Mouse (Mus musculus) neural tube, embryonic 11.5 days (tissue): ENCODE measurements around the gene Rpl10-ps3. TPM values are rescaled to one million over a fixed set of nuclear protein-coding genes. Genes with fewer than 3 reads are reported as not detected.

Source experiments
- ATAC-seq: fragments of 200-750 bp; cut with Nextera tagmentation; 2 replicates; pipeline ENCODE4 v1.8.0; 2017; ENCODE audit warnings: moderate number of reproducible peaks, mild to moderate bottlenecking, moderate TSS enrichment, moderate library complexity; ENCODE audit not compliant: insufficient read depth, low FRiP score, low TSS enrichment
- DNase-seq: peaks from one replicate; pipeline ENCODE4 v3.0.0-alpha.2; 2015; ENCODE audit warnings: low spot score
- H3K27ac ChIP-seq: fragments of 300-500 bp; sonication (generic); 2 replicates; pipeline ENCODE4 v1.5.1; 2014; ENCODE audit warnings: low read depth, mild to moderate bottlenecking, low read length
- H3K27me3 ChIP-seq: fragments of 300-500 bp; sonication (generic); 2 replicates; pipeline ENCODE4 v1.6.1; 2014; ENCODE audit warnings: mild to moderate bottlenecking, low read length, mixed read lengths; ENCODE audit not compliant: control insufficient read depth, insufficient read depth
- H3K36me3 ChIP-seq: fragments of 300-500 bp; sonication (generic); 2 replicates; pipeline ENCODE4 v1.6.1; 2014; ENCODE audit warnings: mild to moderate bottlenecking, low read length, moderate library complexity, mixed read lengths; ENCODE audit not compliant: control insufficient read depth, insufficient read depth
- H3K4me1 ChIP-seq: fragments of 300-500 bp; sonication (generic); 2 replicates; pipeline ENCODE4 v1.6.1; 2014; ENCODE audit warnings: low read length, mixed read lengths; ENCODE audit not compliant: control insufficient read depth, insufficient read depth
- H3K4me2 ChIP-seq: fragments of 300-500 bp; sonication (generic); 2 replicates; pipeline ENCODE4 v1.6.1; 2014; ENCODE audit warnings: low read depth, mild to moderate bottlenecking, moderate library complexity
- H3K4me3 ChIP-seq: fragments of 300-500 bp; sonication (generic); 2 replicates; pipeline ENCODE4 v1.5.1; 2014; ENCODE audit warnings: low read depth, low read length
- H3K9ac ChIP-seq: fragments of 300-500 bp; sonication (generic); 2 replicates; pipeline ENCODE4 v1.6.1; 2014; ENCODE audit warnings: mild to moderate bottlenecking, low read length
- H3K9me3 ChIP-seq: fragments of 300-500 bp; sonication (generic); 2 replicates; pipeline ENCODE4 v1.6.1; 2016; ENCODE audit warnings: low read length; ENCODE audit not compliant: control insufficient read depth
- WGBS: fragments of 180-500 bp; shearing (Covaris S2); extraction: QIAGEN DNeasy Blood & Tissue Kit; methylation state at CpG from one replicate; pipeline ENCODE4 v1.1.7; 2014; 5-methylcytosine and 5-hydroxymethylcytosine counted together
- polyA plus RNA-seq: library from polyadenylated mRNA; unstranded; fragments of >200 nt; fragmentation: Nextera tagmentation; extraction: Ambion mirVana; gene quantifications from 2 replicates; pipeline ENCODE4 v1.2.1, GENCODE M21; 2014

The Rpl10-ps3 gene
- polyA plus RNA-seq, 1 experiment from 2014 or later: 197 TPM

DNA sequence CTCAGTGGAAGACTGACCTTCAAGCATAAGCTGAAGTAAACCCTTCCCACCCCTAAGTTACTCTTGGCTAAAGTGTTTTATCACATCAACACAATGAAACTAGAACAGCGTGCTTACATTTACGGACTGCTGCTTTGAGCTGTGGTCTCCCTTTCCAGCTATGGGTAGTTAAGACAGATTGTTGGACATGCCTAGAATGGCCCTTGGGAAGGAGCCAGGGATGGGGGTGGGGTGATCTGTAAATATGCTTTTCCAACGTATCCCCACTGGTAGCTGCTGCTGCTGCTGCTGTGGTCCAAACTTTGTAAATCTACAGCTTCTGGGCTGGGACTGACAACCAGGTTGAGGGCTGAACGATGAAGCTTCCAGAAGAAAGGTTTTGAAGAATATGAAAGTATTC lies 40.8 kb downstream of the Rpl10-ps3 start:
- Histone ChIP-seq H3K9ac (no peak overlapping the region), H3K4me3 (no peak overlapping the region), H3K4me1 (peaks cover 7% of the 10 kb centered on the region; the same call in 1 of the 2 replicates), H3K4me2 (no peak overlapping the region), H3K36me3 (no peaks in the 10 kb centered on the region), H3K27me3 (no peaks in the 10 kb centered on the region), H3K9me3 (no peaks in the 10 kb centered on the region), H3K27ac (no peak overlapping the region)
- DNase-seq (no peak), ATAC-seq (no peak)
- 79% methylated on average over 4 of the region's 4 CpGs for WGBS

DNA sequence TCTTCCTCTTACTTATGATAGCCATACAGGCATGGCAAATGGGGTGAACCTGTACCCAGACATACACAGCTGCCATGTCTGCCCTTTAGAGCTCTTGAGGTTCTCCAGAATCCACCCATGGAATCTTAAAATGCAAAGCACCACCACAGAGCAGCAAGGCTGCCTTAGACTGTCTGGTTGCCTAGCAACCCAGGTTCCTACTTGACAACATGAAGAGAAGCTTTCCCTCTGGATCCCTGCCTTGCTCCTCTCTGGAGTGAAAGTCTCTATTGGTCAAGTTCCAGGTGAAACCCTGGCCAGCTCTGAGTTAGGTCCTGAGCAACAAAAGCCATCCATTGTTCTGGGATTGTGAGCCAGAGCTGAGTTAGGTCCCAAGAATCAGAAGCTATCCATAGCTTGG lies 43.0 kb downstream of the Rpl10-ps3 start:
- H3K27ac ChIP-seq: no peak overlapping the region
- no peak overlapping the region for H3K4me3 ChIP-seq
- no peaks in the 10 kb centered on the region for H3K27me3 ChIP-seq
- peaks cover 7% of the 10 kb centered on the region; the same call in 1 of the 2 replicates for H3K4me1 ChIP-seq
- DNase-seq (no peak), ATAC-seq (no peak)
- H3K4me2 ChIP-seq: no peak overlapping the region
- H3K9ac ChIP-seq: no peak overlapping the region
- H3K9me3 ChIP-seq: no peaks in the 10 kb centered on the region
- H3K36me3 ChIP-seq: no peaks in the 10 kb centered on the region

GRCm38 (mm10) chr9:50298389-50298788 lies 46.4 kb downstream of the Rpl10-ps3 start:
- WGBS: 85% methylated on average over 2 of the region's 2 CpGs
- H3K27ac ChIP-seq: no peak overlapping the region

More at GRCm38 (mm10) chr9:50298389-50298788, 46.4 kb downstream of the Rpl10-ps3 start:
- DNase-seq: no peak
- Histone ChIP-seq H3K27me3 (no peaks in the 10 kb centered on the region), H3K4me3 (no peak overlapping the region), H3K4me2 (no peak overlapping the region), H3K4me1 (no peaks in the 10 kb centered on the region), H3K36me3 (no peaks in the 10 kb centered on the region), H3K9me3 (no peaks in the 10 kb centered on the region), H3K9ac (no peak overlapping the region)
- no peak for ATAC-seq

Other genes with a start within 250 kb of the Rpl10-ps3 start
- 0.49 and 0.51 TPM in 2 replicates for gene Plet1, start 149.6 kb upstream of the Rpl10-ps3 start, polyA plus RNA-seq
- 75.2 and 80.0 TPM in 2 replicates for gene Pts, start 183.8 kb upstream of the Rpl10-ps3 start, polyA plus RNA-seq
- 4.7 and 6.4 TPM in 2 replicates for gene Il18, start 209.9 kb upstream of the Rpl10-ps3 start, polyA plus RNA-seq
- 0.15 TPM in 1 of 2 replicates, not detected in the other for gene Bco2, start 210.2 kb upstream of the Rpl10-ps3 start, polyA plus RNA-seq
- gene Tex12, start 216.4 kb upstream of the Rpl10-ps3 start, polyA plus RNA-seq: 0.28 TPM in 1 of 2 replicates, not detected in the other